Mouse (Mus musculus) heart, adult 2 months (tissue): Measurements from ENCODE around the gene Myo9a. TPM values are rescaled to one million over a fixed set of nuclear protein-coding genes. Genes with fewer than 3 reads are reported as not detected.

ENCODE experiments used
- DNase-seq, 2 experiments: peaks; one replicate each; pipeline ENCODE4 v3.0.0; 2021
- H3K27ac ChIP-seq: fragments of 200-600 bp; 2 replicates; pipeline ENCODE4 v1.8.1; 2022
- H3K27me3 ChIP-seq: fragments of 200-500 bp; 2 replicates; pipeline ENCODE4 v1.6.1; 2012; ENCODE audit warnings: mild to moderate bottlenecking, low read length, inconsistent platforms, mixed read lengths; ENCODE audit not compliant: control insufficient read depth, insufficient read depth
- H3K36me3 ChIP-seq: fragments of 200-500 bp; 2 replicates; pipeline ENCODE4 v1.6.1; 2012; ENCODE audit warnings: low read length, inconsistent platforms; ENCODE audit not compliant: control insufficient read depth, insufficient read depth
- H3K4me1 ChIP-seq: fragments of 200-500 bp; 2 replicates; pipeline ENCODE4 v1.6.1; 2011; ENCODE audit warnings: low read length; ENCODE audit not compliant: control insufficient read depth, insufficient read depth
- H3K4me3 ChIP-seq: fragments of 200-600 bp; 2 replicates; pipeline ENCODE4 v1.8.1; 2022
- H3K79me2 ChIP-seq: fragments of 200-500 bp; replicated peaks from 2 replicates; pipeline ENCODE4 v1.6.1; 2012; ENCODE audit warnings: mild to moderate bottlenecking, inconsistent platforms, low read length, moderate library complexity, mixed read lengths; ENCODE audit not compliant: control insufficient read depth, insufficient read depth
- H3K9ac ChIP-seq: fragments of 200-500 bp; 2 replicates; pipeline ENCODE4 v1.6.1; 2012; ENCODE audit warnings: low read depth, mild to moderate bottlenecking, control low read depth, inconsistent platforms, low read length, mixed read lengths
- CTCF ChIP-seq: fragments of 200-600 bp; IDR thresholded peaks from 2 replicates; pipeline ENCODE4 v1.8.1; 2022; ENCODE audit warnings: antibody characterized with exemption, mild to moderate bottlenecking, moderate library complexity
- EP300 ChIP-seq: fragments of 200-500 bp; IDR thresholded peaks from 2 replicates; pipeline ENCODE4 v1.6.1; 2011; ENCODE audit warnings: low read depth, low read length, control low read depth; ENCODE audit not compliant: insufficient read depth
- POLR2A ChIP-seq: fragments of 200-500 bp; IDR thresholded peaks from 2 replicates; pipeline ENCODE4 v1.6.1; 2011; ENCODE audit warnings: mild to moderate bottlenecking, low read depth, low read length, control low read depth; ENCODE audit not compliant: insufficient read depth
- WGBS: fragments of 180-500 bp; shearing (Covaris S2); methylation state at CpG from one replicate; pipeline ENCODE4 v1.1.7; 2018; 5-methylcytosine and 5-hydroxymethylcytosine counted together
- intact Hi-C: fragments of 180-260 bp; cut with DNase I; formaldehyde crosslinking; loops from one replicate; pipeline ENCODE4 v1.15.1; 2025
- polyA plus RNA-seq: library from polyadenylated mRNA; depleted of rRNA; stranded (reverse); fragments of >200 nt; gene quantifications from 2 replicates; pipeline ENCODE4 v1.2.3, GENCODE M21; 2012
- total RNA-seq, 2 experiments: library from RNA; stranded (reverse); gene quantifications; 2 replicates each; pipeline ENCODE4 v1.2.3; 2021

Gene Myo9a
- total and polyA plus RNA-seq, 3 experiments, result 1.9 to 13.1 (median 11.0) TPM

- H3K4me3 ChIP-seq, result no peak overlapping the region
- H3K27me3 ChIP-seq, result no peaks in the 10 kb centered on the region
- TF ChIP-seq EP300, result no peak
- TF ChIP-seq CTCF, result no peak
- TF ChIP-seq POLR2A, result no peak
- H3K27ac ChIP-seq, result no peak overlapping the region
- no peak for DNase-seq
- H3K9ac ChIP-seq, result no peak overlapping the region
- no peaks in the 10 kb centered on the region for H3K4me1 ChIP-seq
- H3K79me2 ChIP-seq, result no peaks in the 10 kb centered on the region
- intact Hi-C loops, result no loop called here
- H3K36me3 ChIP-seq, result no peaks in the 10 kb centered on the region
- 68% methylated on average over 7 of the region's 7 CpGs for WGBS
These were observed 34.3 kb upstream of the Myo9a start for GRCm38 (mm10) chr9:59716275-59716898.

- WGBS, result 86% methylated on average over 4 of the region's 4 CpGs
- no peaks in the 10 kb centered on the region; the same call in 1 of the 2 replicates for H3K4me1 ChIP-seq
- H3K27me3 ChIP-seq, result no peaks in the 10 kb centered on the region
- H3K27ac ChIP-seq, result no peak overlapping the region
- H3K9ac ChIP-seq, result no peak overlapping the region
- no peaks in the 10 kb centered on the region for H3K79me2 ChIP-seq
- TF ChIP-seq EP300, result no peak
- TF ChIP-seq CTCF, result no peak
- no peak for TF ChIP-seq POLR2A
- DNase-seq, result no peak
- intact Hi-C loops, result no loop called here
- no peaks in the 10 kb centered on the region for H3K36me3 ChIP-seq
- H3K4me3 ChIP-seq, result no peak overlapping the region
These were observed 32.5 kb upstream of the Myo9a start for GRCm38 (mm10) chr9:59718237-59718636.

- DNase-seq, result no peak
- intact Hi-C loops, result no loop called here
- no peak overlapping the region for H3K9ac ChIP-seq
- no peaks in the 10 kb centered on the region for H3K36me3 ChIP-seq
- no peaks in the 10 kb centered on the region for H3K27me3 ChIP-seq
- no peak overlapping the region for H3K4me3 ChIP-seq
- 77% methylated on average over 5 of the region's 5 CpGs for WGBS
- peaks cover 1% of the 10 kb centered on the region; the same call in 1 of the 2 replicates for H3K4me1 ChIP-seq
- H3K79me2 ChIP-seq, result no peaks in the 10 kb centered on the region
- no peak overlapping the region for H3K27ac ChIP-seq
- no peak for TF ChIP-seq EP300
- TF ChIP-seq POLR2A, result no peak
- TF ChIP-seq CTCF, result no peak
These were observed 29.6 kb upstream of the Myo9a start for GRCm38 (mm10) chr9:59721144-59721543.

- H3K4me3 ChIP-seq, result peak overlapping the region; percentile 27; the same call in 1 of the 2 replicates
- WGBS, result 5% methylated on average over 10 of the region's 10 CpGs
- H3K79me2 ChIP-seq, result no peaks in the 10 kb centered on the region
- intact Hi-C loops, result loop anchor here (1.0 to 2.0 kb wide), 2 partner anchors 37 to 246 kb away; no protein-coding TSS in a partner anchor
- TF ChIP-seq EP300 (peak; percentile 73; the same call in 1 of the 2 replicates), POLR2A (no peak), CTCF (peak; percentile 94)
- H3K27me3 ChIP-seq, result no peaks in the 10 kb centered on the region
- H3K9ac ChIP-seq, result no peak overlapping the region
- H3K36me3 ChIP-seq, result no peaks in the 10 kb centered on the region
- H3K4me1 ChIP-seq, result peaks cover 1% of the 10 kb centered on the region; the same call in 1 of the 2 replicates
- no peak overlapping the region for H3K27ac ChIP-seq
- peak; percentile 70 for DNase-seq
These were observed 27.5 kb upstream of the Myo9a start for GRCm38 (mm10) chr9:59723096-59723657.

- DNase-seq, result peak; percentile 20 to 28
- Histone ChIP-seq H3K79me2 (no peaks in the 10 kb centered on the region), H3K4me3 (no peak overlapping the region), H3K27ac (no peak overlapping the region), H3K4me1 (peaks cover 1% of the 10 kb centered on the region; the same call in 1 of the 2 replicates), H3K36me3 (no peaks in the 10 kb centered on the region), H3K9ac (no peak overlapping the region), H3K27me3 (no peaks in the 10 kb centered on the region)
- TF ChIP-seq CTCF, result no peak
- TF ChIP-seq POLR2A, result no peak
- TF ChIP-seq EP300, result no peak
- intact Hi-C loops, result loop anchor here (1.0 to 2.0 kb wide), 2 partner anchors 36 to 245 kb away; no protein-coding TSS in a partner anchor
- 62% methylated on average over 8 of the region's 8 CpGs for WGBS
These were observed 26.8 kb upstream of the Myo9a start for GRCm38 (mm10) chr9:59723791-59724442.

GRCm38 (mm10) chr9:59725515-59725914 is 25.2 kb upstream of the Myo9a start:
- Histone ChIP-seq H3K4me1 (peaks cover 1% of the 10 kb centered on the region; the same call in 1 of the 2 replicates), H3K27me3 (no peaks in the 10 kb centered on the region), H3K36me3 (no peaks in the 10 kb centered on the region), H3K9ac (no peak overlapping the region), H3K27ac (no peak overlapping the region), H3K79me2 (no peaks in the 10 kb centered on the region), H3K4me3 (no peak overlapping the region)
- WGBS, result 60% methylated on average over 10 of the region's 10 CpGs
- DNase-seq, result no peak
- TF ChIP-seq EP300 (no peak), POLR2A (no peak), CTCF (no peak)
- intact Hi-C loops, result no loop called here
